In genomic region chr19:32758793-32759161, GRCm38 (mm10) we compare ENCODE assay signal across 8 mouse cellular contexts. TPM values are rescaled to one million over a fixed set of nuclear protein-coding genes. Genes with fewer than 3 reads are reported as not detected.
DNase-seq lines count a peak whose midpoint lies in the region; ATAC-seq and TF ChIP-seq lines count a peak whose summit lies in the region.

No protein-coding gene starts in this region.

- H3K27ac ChIP-seq in heart, embryonic 12.5 days (ENCODE audit: poor library complexity, severe bottlenecking) = no peak overlapping the region
- no peak overlapping the region for H3K27ac ChIP-seq in CH12.LX (ENCODE audit: insufficient read depth, low read depth)
- 0 out of 2 replicates have a peak overlapping the region, but pooled peaks have one; percentile 99 for H3K27ac ChIP-seq in forebrain, embryonic 13.5 days
- no peak overlapping the region for H3K27ac ChIP-seq in liver, embryonic 16.5 days (ENCODE audit: low read length)

- WGBS in heart, embryonic 12.5 days = under 1% methylated on average over 11 of the region's 11 CpGs
- WGBS in forebrain, embryonic 13.5 days = under 1% methylated on average over 11 of the region's 11 CpGs
- 1% methylated on average over 11 of the region's 11 CpGs for WGBS in liver, embryonic 16.5 days (ENCODE audit: insufficient replicate concordance)

- no peaks in the 10 kb centered on the region for H3K9me3 ChIP-seq in heart, embryonic 12.5 days (replicated peaks)
- no peaks in the 10 kb centered on the region for H3K9me3 ChIP-seq in CH12.LX (replicated peaks; ENCODE audit: low read length)
- no peaks in the 10 kb centered on the region for H3K9me3 ChIP-seq in forebrain, embryonic 13.5 days (replicated peaks)
- H3K9me3 ChIP-seq in liver, embryonic 16.5 days (replicated peaks; ENCODE audit: control insufficient read depth, low read length) = no peaks in the 10 kb centered on the region

- TF ChIP-seq CTCF in CH12.LX (conservative IDR thresholded peaks at IDR 0.05 in 1 of 2, IDR thresholded peaks at IDR 0.05 in 1 of 2; ENCODE audit: low read depth in 2 of 2, low read length in 2 of 2) = no peak

- H3K4me1 ChIP-seq in heart, embryonic 12.5 days (replicated peaks) = peaks cover 22% of the 10 kb centered on the region
- H3K4me1 ChIP-seq in CH12.LX (ENCODE audit: control insufficient read depth in 1 of 2, insufficient read depth in 2 of 2) = peaks cover 0 to 21% of the 10 kb centered on the region in 2 experiments; a peak in 2 of 4 replicates
- H3K4me1 ChIP-seq in forebrain, embryonic 13.5 days = peaks cover 46% of the 10 kb centered on the region
- peaks cover 19% of the 10 kb centered on the region for H3K4me1 ChIP-seq in liver, embryonic 16.5 days (ENCODE audit: control insufficient read depth, low read depth, low read length)

- no peak for TF ChIP-seq RAD21 in CH12.LX (IDR thresholded peaks at IDR 0.05; ENCODE audit: low read depth, low read length)

- no peak for ATAC-seq in heart, embryonic 12.5 days (ENCODE audit: insufficient number of reproducible peaks, low FRiP score)
- no peak for ATAC-seq in forebrain, embryonic 13.5 days
- no peak for ATAC-seq in liver, embryonic 16.5 days (ENCODE audit: low read depth)
- no peak for ATAC-seq in granulocyte monocyte progenitor cell, adult 5-6 weeks (replicated peaks; ENCODE audit: poor library complexity, severe bottlenecking)

- in situ Hi-C loops in CH12.LX (cut with MboI; ENCODE audit: low pct_ligation_motif_present, low pct_unique_long_range_greater_than_20kb, low sequenced_read_pairs) = loop anchor here (5.0 to 25.0 kb wide), 4 partner anchors 41 to 454 kb away; no protein-coding TSS in a partner anchor

- H3K79me2 ChIP-seq in CH12.LX (replicated peaks; ENCODE audit: control insufficient read depth, extremely low read depth, insufficient read depth, poor library complexity, severe bottlenecking) = peaks cover 49% of the 10 kb centered on the region

- peak overlapping the region; percentile 100 for H3K9ac ChIP-seq in heart, embryonic 12.5 days
- peak overlapping the region; percentile 98 for H3K9ac ChIP-seq in CH12.LX (ENCODE audit: insufficient read depth, low read depth)
- peak overlapping the region; percentile 98 for H3K9ac ChIP-seq in forebrain, embryonic 13.5 days
- peak overlapping the region; percentile 97; the same call in 1 of the 2 replicates for H3K9ac ChIP-seq in liver, embryonic 16.5 days (ENCODE audit: low read depth, low read length)

- TF ChIP-seq EP300 in CH12.LX (IDR thresholded peaks at IDR 0.05; ENCODE audit: low read length) = no peak

- intact Hi-C loops in heart, postnatal 14 days (cut with DNase I) = loop anchor here (10.0 kb wide), 1 partner anchor 326 kb away; no protein-coding TSS in a partner anchor

- H3K27me3 ChIP-seq in heart, embryonic 12.5 days (replicated peaks) = no peaks in the 10 kb centered on the region; the same call in 1 of the 2 replicates
- H3K27me3 ChIP-seq in CH12.LX (replicated peaks) = no peaks in the 10 kb centered on the region
- no peaks in the 10 kb centered on the region for H3K27me3 ChIP-seq in forebrain, embryonic 13.5 days
- H3K27me3 ChIP-seq in liver, embryonic 16.5 days (ENCODE audit: control insufficient read depth, insufficient read depth, low read depth, low read length) = peaks cover 3% of the 10 kb centered on the region; the same call in 1 of the 2 replicates

- dilution Hi-C loops in CH12.LX (cut with MboI; ENCODE audit: extremely low pct_ligation_motif_present, extremely low pct_unique_long_range_greater_than_20kb, low sequenced_read_pairs) = no loop called here

- no peak for DNase-seq in heart, postnatal 14 days
- DNase-seq in CH12.LX (ENCODE audit: extremely low read depth) = peak; percentile 61
- no peak for DNase-seq in natural killer cell, adult 2 months (ENCODE audit: low spot score in 2 of 2)
- DNase-seq in frontal cortex, postnatal 25 days (ENCODE audit: low spot score in 2 of 2) = no peak

- peak overlapping the region; percentile 99 for H3K4me3 ChIP-seq in heart, embryonic 12.5 days
- H3K4me3 ChIP-seq in CH12.LX (replicated peaks in 1 of 3; ENCODE audit: low read depth in 2 of 3, low read length in 2 of 3, poor library complexity in 1 of 3) = peak overlapping the region; percentile 86 to 93 (median 92)
- peak overlapping the region; percentile 97 for H3K4me3 ChIP-seq in forebrain, embryonic 13.5 days
- H3K4me3 ChIP-seq in liver, embryonic 16.5 days (ENCODE audit: low read depth, low read length) = peak overlapping the region; percentile 98

- H3K4me2 ChIP-seq in heart, embryonic 12.5 days = peak overlapping the region; percentile 93
- peak overlapping the region; percentile 69; the same call in 1 of the 2 replicates for H3K4me2 ChIP-seq in CH12.LX (ENCODE audit: insufficient read depth, low read depth, poor library complexity, severe bottlenecking)
- peak overlapping the region; percentile 95 for H3K4me2 ChIP-seq in forebrain, embryonic 13.5 days
- peak overlapping the region; percentile 100 for H3K4me2 ChIP-seq in liver, embryonic 16.5 days (ENCODE audit: low read depth, low read length)

- TF ChIP-seq POLR2A in CH12.LX (IDR thresholded peaks at IDR 0.05; ENCODE audit: low read depth, low read length) = no peak

- no peaks in the 10 kb centered on the region for H3K36me3 ChIP-seq in heart, embryonic 12.5 days
- H3K36me3 ChIP-seq in CH12.LX (replicated peaks in 1 of 2; ENCODE audit: control insufficient read depth in 1 of 2, insufficient read depth in 1 of 2, low read length in 1 of 2) = peaks cover 2 to 9% of the 10 kb centered on the region in 2 experiments
- H3K36me3 ChIP-seq in forebrain, embryonic 13.5 days (ENCODE audit: poor library complexity, severe bottlenecking) = no peaks in the 10 kb centered on the region
- no peaks in the 10 kb centered on the region for H3K36me3 ChIP-seq in liver, embryonic 16.5 days (ENCODE audit: control insufficient read depth, insufficient read depth)

TF ChIP-seq in CH12.LX, 34 proteins besides CTCF, POLR2A, EP300 and RAD21:
- TF ChIP-seq SIN3A (IDR thresholded peaks at IDR 0.05; ENCODE audit: low read length) (0 out of 2 replicates have a peak, but pooled peaks have one; percentile 68), JUND (conservative IDR thresholded peaks at IDR 0.05; ENCODE audit: low read depth, low read length) (no peak), JUN (IDR thresholded peaks at IDR 0.05; ENCODE audit: insufficient read depth, low read depth, low read length) (no peak), TCF12 (IDR thresholded peaks at IDR 0.05; ENCODE audit: low read depth, low read length) (no peak), MXI1 (IDR thresholded peaks at IDR 0.05; ENCODE audit: low read depth, low read length) (peak; percentile 80), CHD1 (IDR thresholded peaks at IDR 0.05; ENCODE audit: low read depth, low read length) (peak; percentile 96), RCOR1 (conservative IDR thresholded peaks at IDR 0.05; ENCODE audit: low read depth, low read length) (no peak), ZNF384 (IDR thresholded peaks at IDR 0.05; ENCODE audit: low read depth, low read length) (peak; percentile 58), MAFK (IDR thresholded peaks at IDR 0.05; ENCODE audit: insufficient replicate concordance, low read length) (peak; percentile 56; the same call in 1 of the 2 replicates), ZMIZ1 (IDR thresholded peaks at IDR 0.05; ENCODE audit: low read depth, low read length) (no peak), ETS1 (conservative IDR thresholded peaks at IDR 0.05; ENCODE audit: low read depth, low read length) (0 out of 2 replicates have a peak, but pooled peaks have one; percentile 8), BHLHE40 (IDR thresholded peaks at IDR 0.05; ENCODE audit: low read depth, low read length) (peak; percentile 70; the same call in 1 of the 2 replicates), NRF1 (IDR thresholded peaks at IDR 0.05; ENCODE audit: low read depth, low read length) (no peak)

RNA-seq across cellular contexts. Expression of gene Pten, which starts 1.5 kb away (rescaled TPM):
- 6.1 and 7.7 TPM in 2 replicates for polyA plus RNA-seq in heart, embryonic 12.5 days (2016; fragmentation: Nextera tagmentation; extraction: Ambion mirVana)
- total RNA-seq in heart, postnatal 14 days (2021) = 10 to 100 TPM; 65.4 to 66.3 TPM
- 24.1 and 28.9 TPM in 2 replicates for total RNA-seq in CH12.LX (2012; rRNA removed)
- 41.5 and 47.5 TPM in 2 replicates for total RNA-seq in CH12.LX (2014; rRNA removed)
- 30.7 and 36.8 TPM in 2 replicates for polyA plus RNA-seq in CH12.LX (2012; ENCODE audit: insufficient read length, low read depth)
- 10.9 and 12.3 TPM in 2 replicates for polyA plus RNA-seq in forebrain, embryonic 13.5 days (2015; fragmentation: Nextera tagmentation; extraction: Ambion mirVana)
- 2.2 and 2.4 TPM in 2 replicates for polyA plus RNA-seq in liver, embryonic 16.5 days (2015; fragmentation: Nextera tagmentation; extraction: Ambion mirVana)
- 67.3 and 74.5 TPM in 2 replicates for total RNA-seq in granulocyte monocyte progenitor cell, adult 5-6 weeks (2014; fragmentation: Nextera tagmentation)
- total RNA-seq in granulocyte monocyte progenitor cell, adult 5-6 weeks (2017) = 98.5 and 103 TPM in 2 replicates

RNA-seq across cellular contexts. Expression of gene Atad1, which starts 19.2 kb away (rescaled TPM):
- 63.1 and 65.3 TPM in 2 replicates for polyA plus RNA-seq in heart, embryonic 12.5 days (2016; fragmentation: Nextera tagmentation; extraction: Ambion mirVana)
- total RNA-seq in heart, postnatal 14 days (2021) = 10 to 100 TPM; 68.7 to 72.1 TPM
- total RNA-seq in CH12.LX (2012; rRNA removed) (78.5 TPM in 2 replicates), CH12.LX (2014; rRNA removed) (252 and 268 TPM in 2 replicates)
- polyA plus RNA-seq in CH12.LX (2012; ENCODE audit: insufficient read length, low read depth) = 78.9 and 103 TPM in 2 replicates
- polyA plus RNA-seq in forebrain, embryonic 13.5 days (2015; fragmentation: Nextera tagmentation; extraction: Ambion mirVana) = 102 and 112 TPM in 2 replicates
- polyA plus RNA-seq in liver, embryonic 16.5 days (2015; fragmentation: Nextera tagmentation; extraction: Ambion mirVana) = 20.8 and 21.6 TPM in 2 replicates
- total RNA-seq in granulocyte monocyte progenitor cell, adult 5-6 weeks (2014; fragmentation: Nextera tagmentation) = 59.5 and 62.9 TPM in 2 replicates
- total RNA-seq in granulocyte monocyte progenitor cell, adult 5-6 weeks (2017) = 77.7 and 82.9 TPM in 2 replicates
